ENCODE assay signal across 21 mouse cellular contexts in genomic region chr5:120584968-120585367, GRCm38 (mm10). TPM values are rescaled to one million over a fixed set of nuclear protein-coding genes. Genes with fewer than 3 reads are reported as not detected.
DNase-seq lines count a peak whose midpoint lies in the region; ATAC-seq lines count a peak whose summit lies in the region.
"Had no signal": no experiment of that assay in that cellular context is flagged by ENCODE, and none has a peak within 500 bp of the region (broad histone marks: within the 10 kb centered on the region; RNA-seq: fewer than 3 reads in every experiment).

No protein-coding gene starts in this region.

- H3K4me1 ChIP-seq in hindbrain, embryonic 13.5 days (replicated peaks) = peaks cover 48% of the 10 kb centered on the region
- peaks cover 37% of the 10 kb centered on the region for H3K4me1 ChIP-seq in hindbrain, embryonic 12.5 days
- H3K4me1 ChIP-seq in midbrain, embryonic 10.5 days = peaks cover 51% of the 10 kb centered on the region
- H3K4me1 ChIP-seq in midbrain, embryonic 16.5 days (ENCODE audit: control insufficient read depth, insufficient read depth, low read length) = peaks cover 12% of the 10 kb centered on the region
- H3K4me1 ChIP-seq in neural tube, embryonic 14.5 days (ENCODE audit: control insufficient read depth, insufficient read depth, low read length) = peaks cover 20% of the 10 kb centered on the region

- peaks cover 30% of the 10 kb centered on the region for H3K36me3 ChIP-seq in hindbrain, embryonic 13.5 days
- H3K36me3 ChIP-seq in hindbrain, embryonic 12.5 days = peaks cover 24% of the 10 kb centered on the region; the same call in 1 of the 2 replicates
- peaks cover 40% of the 10 kb centered on the region for H3K36me3 ChIP-seq in midbrain, embryonic 10.5 days
- H3K36me3 ChIP-seq in midbrain, embryonic 16.5 days (ENCODE audit: control insufficient read depth, insufficient read depth, low read length) = peaks cover 3% of the 10 kb centered on the region; the same call in 1 of the 2 replicates
- peaks cover 3% of the 10 kb centered on the region; the same call in 1 of the 2 replicates for H3K36me3 ChIP-seq in neural tube, embryonic 14.5 days (ENCODE audit: control insufficient read depth, insufficient read depth, low read length)

- no peak for DNase-seq in midbrain, embryonic 10.5 days (ENCODE audit: low spot score)
- peak; percentile 45 for DNase-seq in induced T-regulatory cell, adult 2 months (ENCODE audit: low read depth)
- DNase-seq in heart, adult 8-10 months (ENCODE audit: low spot score) = no peak
- no peak for DNase-seq in adrenal gland, adult 2 months
- DNase-seq: cerebellum, adult 9-11 months; forebrain, postnatal 0 days; gastrocnemius, postnatal 10 days; heart, adult 18-20 months; left cerebral cortex, postnatal 4 days; midbrain, embryonic 14.5 days; right cerebral cortex, postnatal 25 days; thymus, postnatal 36 days had no signal

- no peak overlapping the region for H3K27ac ChIP-seq in hindbrain, embryonic 13.5 days
- no peak overlapping the region for H3K27ac ChIP-seq in hindbrain, embryonic 12.5 days
- H3K27ac ChIP-seq in midbrain, embryonic 10.5 days (replicated peaks) = peak overlapping the region; percentile 17; the same call in 1 of the 2 replicates
- no peak overlapping the region for H3K27ac ChIP-seq in midbrain, embryonic 16.5 days (ENCODE audit: low read length)
- no peak overlapping the region for H3K27ac ChIP-seq in neural tube, embryonic 14.5 days (ENCODE audit: low read depth, low read length)
- H3K27ac ChIP-seq: hindbrain, embryonic 15.5 days; lung, embryonic 15.5 days had no signal

- no peak overlapping the region for H3K4me2 ChIP-seq in hindbrain, embryonic 13.5 days
- no peak overlapping the region for H3K4me2 ChIP-seq in hindbrain, embryonic 12.5 days (replicated peaks)
- no peak overlapping the region for H3K4me2 ChIP-seq in midbrain, embryonic 16.5 days (ENCODE audit: low read length)
- peak overlapping the region; percentile 11; the same call in 1 of the 2 replicates for H3K4me2 ChIP-seq in neural tube, embryonic 14.5 days (ENCODE audit: low read depth, low read length)
- H3K4me2 ChIP-seq: hindbrain, embryonic 15.5 days; lung, embryonic 15.5 days had no signal

- ATAC-seq in hindbrain, embryonic 13.5 days (ENCODE audit: low FRiP score) = no peak
- ATAC-seq in hindbrain, embryonic 12.5 days (ENCODE audit: low FRiP score) = no peak
- no peak for ATAC-seq in midbrain, embryonic 16.5 days
- no peak for ATAC-seq in neural tube, embryonic 14.5 days (ENCODE audit: low read depth)
- ATAC-seq: forebrain, postnatal 0 days had no signal

- peak overlapping the region; percentile 24; the same call in 1 of the 2 replicates for H3K9ac ChIP-seq in hindbrain, embryonic 13.5 days
- no peak overlapping the region for H3K9ac ChIP-seq in hindbrain, embryonic 12.5 days
- H3K9ac ChIP-seq in midbrain, embryonic 16.5 days (ENCODE audit: low read depth, low read length) = no peak overlapping the region
- no peak overlapping the region for H3K9ac ChIP-seq in neural tube, embryonic 14.5 days (replicated peaks; ENCODE audit: low read depth, low read length)
- H3K9ac ChIP-seq: forebrain, postnatal 0 days; hindbrain, embryonic 15.5 days; lung, embryonic 15.5 days had no signal

- H3K27me3 ChIP-seq in hindbrain, embryonic 13.5 days = no peaks in the 10 kb centered on the region
- no peaks in the 10 kb centered on the region for H3K27me3 ChIP-seq in hindbrain, embryonic 12.5 days
- H3K27me3 ChIP-seq in midbrain, embryonic 10.5 days (ENCODE audit: low read depth, poor library complexity, severe bottlenecking) = peaks cover 18% of the 10 kb centered on the region
- H3K27me3 ChIP-seq in midbrain, embryonic 16.5 days (ENCODE audit: control insufficient read depth, insufficient read depth, low read depth, low read length) = no peaks in the 10 kb centered on the region
- no peaks in the 10 kb centered on the region for H3K27me3 ChIP-seq in neural tube, embryonic 14.5 days (ENCODE audit: control insufficient read depth, insufficient read depth, low read length)
- H3K27me3 ChIP-seq: hindbrain, embryonic 15.5 days; lung, embryonic 15.5 days had no signal

- WGBS in hindbrain, embryonic 13.5 days = 41% methylated on average over 15 of the region's 15 CpGs
- 40% methylated on average over 15 of the region's 15 CpGs for WGBS in hindbrain, embryonic 12.5 days
- 40% methylated on average over 15 of the region's 15 CpGs for WGBS in midbrain, embryonic 10.5 days
- 37% methylated on average over 15 of the region's 15 CpGs for whole genome bisulfite sequencing in midbrain, embryonic 16.5 days
- WGBS in neural tube, embryonic 14.5 days = 35% methylated on average over 15 of the region's 15 CpGs

- no peak overlapping the region for H3K4me3 ChIP-seq in hindbrain, embryonic 13.5 days
- H3K4me3 ChIP-seq in hindbrain, embryonic 12.5 days = no peak overlapping the region
- H3K4me3 ChIP-seq in midbrain, embryonic 10.5 days = no peak overlapping the region
- H3K4me3 ChIP-seq in midbrain, embryonic 16.5 days (ENCODE audit: low read depth, low read length) = no peak overlapping the region
- H3K4me3 ChIP-seq in neural tube, embryonic 14.5 days (ENCODE audit: low read depth, low read length) = no peak overlapping the region
- H3K4me3 ChIP-seq: hindbrain, embryonic 15.5 days; lung, embryonic 15.5 days had no signal

- H3K9me3 ChIP-seq in hindbrain, embryonic 13.5 days = no peaks in the 10 kb centered on the region
- H3K9me3 ChIP-seq in hindbrain, embryonic 12.5 days (replicated peaks) = no peaks in the 10 kb centered on the region
- H3K9me3 ChIP-seq in midbrain, embryonic 10.5 days (replicated peaks) = no peaks in the 10 kb centered on the region
- no peaks in the 10 kb centered on the region for H3K9me3 ChIP-seq in midbrain, embryonic 16.5 days (replicated peaks; ENCODE audit: control insufficient read depth, low read length, poor library complexity, severe bottlenecking)
- H3K9me3 ChIP-seq in neural tube, embryonic 14.5 days (ENCODE audit: control insufficient read depth, low read length) = no peaks in the 10 kb centered on the region
- H3K9me3 ChIP-seq: hindbrain, embryonic 15.5 days; lung, embryonic 15.5 days had no signal

RNA-seq across cellular contexts. Expression of gene Tpcn1, which starts 3.5 kb away (rescaled TPM):
- polyA plus RNA-seq in hindbrain, embryonic 13.5 days (2015; fragmentation: Nextera tagmentation; extraction: Ambion mirVana) = 18.2 and 18.7 TPM in 2 replicates
- 18.4 and 19.2 TPM in 2 replicates for polyA plus RNA-seq in hindbrain, embryonic 12.5 days (2016; fragmentation: Nextera tagmentation; extraction: Ambion mirVana)
- 10.3 and 11.1 TPM in 2 replicates for polyA plus RNA-seq in midbrain, embryonic 10.5 days (2016; fragmentation: Nextera tagmentation; extraction: Ambion mirVana)
- 13.1 and 13.5 TPM in 2 replicates for polyA plus RNA-seq in midbrain, embryonic 16.5 days (2015; fragmentation: Nextera tagmentation; extraction: Ambion mirVana)
- 14.8 and 18.5 TPM in 2 replicates for polyA plus RNA-seq in neural tube, embryonic 14.5 days (2014; fragmentation: Nextera tagmentation; extraction: Ambion mirVana)
- 10 to 100 TPM; 34.8 to 36.7 (median 36.3) TPM for total RNA-seq in heart, adult 8-10 months (2022)
- total RNA-seq in adrenal gland, adult 2 months (2021) = 10 to 100 TPM; 38.1 to 51.3 TPM
- 48.9 and 59.8 TPM in 2 replicates for polyA plus RNA-seq in adrenal gland, adult 2 months (2012; rRNA removed)

RNA-seq across cellular contexts. Expression of gene Iqcd, which starts 3.8 kb away (rescaled TPM):
- polyA plus RNA-seq in hindbrain, embryonic 13.5 days (2015; fragmentation: Nextera tagmentation; extraction: Ambion mirVana) = 2.4 and 2.6 TPM in 2 replicates
- polyA plus RNA-seq in hindbrain, embryonic 12.5 days (2016; fragmentation: Nextera tagmentation; extraction: Ambion mirVana) = 1.9 and 2.5 TPM in 2 replicates
- 0.95 and 0.98 TPM in 2 replicates for polyA plus RNA-seq in midbrain, embryonic 10.5 days (2016; fragmentation: Nextera tagmentation; extraction: Ambion mirVana)
- 2.0 and 2.1 TPM in 2 replicates for polyA plus RNA-seq in midbrain, embryonic 16.5 days (2015; fragmentation: Nextera tagmentation; extraction: Ambion mirVana)
- polyA plus RNA-seq in neural tube, embryonic 14.5 days (2014; fragmentation: Nextera tagmentation; extraction: Ambion mirVana) = 0.62 and 1.3 TPM in 2 replicates
- under 1 TPM in 2 of 4 experiments, not detected in 2; 0.14 to 0.22 TPM for total RNA-seq in heart, adult 8-10 months (2022)
- total RNA-seq in adrenal gland, adult 2 months (2021) = under 1 TPM; 0.29 to 0.55 TPM
- polyA plus RNA-seq in adrenal gland, adult 2 months (2012; rRNA removed) = 0.29 and 0.49 TPM in 2 replicates
- total RNA-seq: heart, adult 18-20 months had no signal

RNA-seq across cellular contexts. Expression of gene Rita1, which starts 27.4 kb away (rescaled TPM):
- polyA plus RNA-seq in hindbrain, embryonic 13.5 days (2015; fragmentation: Nextera tagmentation; extraction: Ambion mirVana) = 26.2 TPM in 2 replicates
- 16.8 and 19.2 TPM in 2 replicates for polyA plus RNA-seq in hindbrain, embryonic 12.5 days (2016; fragmentation: Nextera tagmentation; extraction: Ambion mirVana)
- 16.0 and 16.2 TPM in 2 replicates for polyA plus RNA-seq in midbrain, embryonic 10.5 days (2016; fragmentation: Nextera tagmentation; extraction: Ambion mirVana)
- 27.2 and 33.1 TPM in 2 replicates for polyA plus RNA-seq in midbrain, embryonic 16.5 days (2015; fragmentation: Nextera tagmentation; extraction: Ambion mirVana)
- polyA plus RNA-seq in neural tube, embryonic 14.5 days (2014; fragmentation: Nextera tagmentation; extraction: Ambion mirVana) = 21.6 and 26.5 TPM in 2 replicates
- total RNA-seq in heart, adult 8-10 months (2022) = 10 to 100 TPM; 14.3 to 17.9 (median 15.3) TPM
- 10 to 100 TPM; 11.6 to 22.7 TPM for total RNA-seq in adrenal gland, adult 2 months (2021)
- 32.5 and 33.5 TPM in 2 replicates for polyA plus RNA-seq in adrenal gland, adult 2 months (2012; rRNA removed)

RNA-seq across cellular contexts. Expression of gene Ddx54, which starts 27.6 kb away (rescaled TPM):
- polyA plus RNA-seq in hindbrain, embryonic 13.5 days (2015; fragmentation: Nextera tagmentation; extraction: Ambion mirVana) = 44.0 and 47.7 TPM in 2 replicates
- polyA plus RNA-seq in hindbrain, embryonic 12.5 days (2016; fragmentation: Nextera tagmentation; extraction: Ambion mirVana) = 53.2 and 53.6 TPM in 2 replicates
- polyA plus RNA-seq in midbrain, embryonic 10.5 days (2016; fragmentation: Nextera tagmentation; extraction: Ambion mirVana) = 59.4 and 59.7 TPM in 2 replicates
- 38.7 and 39.9 TPM in 2 replicates for polyA plus RNA-seq in midbrain, embryonic 16.5 days (2015; fragmentation: Nextera tagmentation; extraction: Ambion mirVana)
- polyA plus RNA-seq in neural tube, embryonic 14.5 days (2014; fragmentation: Nextera tagmentation; extraction: Ambion mirVana) = 23.2 and 27.7 TPM in 2 replicates
- total RNA-seq in heart, adult 8-10 months (2022) = 10 to 100 TPM; 21.0 to 24.7 (median 23.0) TPM
- total RNA-seq in adrenal gland, adult 2 months (2021) = 10 to 100 TPM; 46.8 to 49.5 TPM
- 42.7 and 49.6 TPM in 2 replicates for polyA plus RNA-seq in adrenal gland, adult 2 months (2012; rRNA removed)

RNA-seq across cellular contexts. Expression of gene Cfap73, which starts 49.1 kb away (rescaled TPM):
- 0.28 and 0.49 TPM in 2 replicates for polyA plus RNA-seq in hindbrain, embryonic 13.5 days (2015; fragmentation: Nextera tagmentation; extraction: Ambion mirVana)
- 0.56 and 0.77 TPM in 2 replicates for polyA plus RNA-seq in hindbrain, embryonic 12.5 days (2016; fragmentation: Nextera tagmentation; extraction: Ambion mirVana)
- not detected in 2 replicates for polyA plus RNA-seq in midbrain, embryonic 10.5 days (2016; fragmentation: Nextera tagmentation; extraction: Ambion mirVana)
- 0.47 and 1.2 TPM in 2 replicates for polyA plus RNA-seq in midbrain, embryonic 16.5 days (2015; fragmentation: Nextera tagmentation; extraction: Ambion mirVana)
- polyA plus RNA-seq in neural tube, embryonic 14.5 days (2014; fragmentation: Nextera tagmentation; extraction: Ambion mirVana) = 0.46 TPM in 1 of 2 replicates, not detected in the other
- total RNA-seq in heart, adult 8-10 months (2022) = not detected
- total RNA-seq in adrenal gland, adult 2 months (2021) = 1 to 10 TPM in 1 of 2 experiments, not detected in 1; 1.6 TPM
- polyA plus RNA-seq in adrenal gland, adult 2 months (2012; rRNA removed) = not detected in 2 replicates
- total RNA-seq: gastrocnemius, postnatal 10 days; heart, adult 18-20 months had no signal
- polyA plus RNA-seq: embryonic facial prominence, embryonic 11.5 days; heart, embryonic 16.5 days; kidney, embryonic 16.5 days; midbrain, embryonic 14.5 days had no signal
